Mouse (Mus musculus): ENCODE data around the gene Eef2. TPM values are rescaled to one million over a fixed set of nuclear protein-coding genes. Genes with fewer than 3 reads are reported as not detected.

Gene Eef2
- total and polyA plus RNA-seq, 2 experiments from 2014 or later: 485 to 2,175 TPM

DNA sequence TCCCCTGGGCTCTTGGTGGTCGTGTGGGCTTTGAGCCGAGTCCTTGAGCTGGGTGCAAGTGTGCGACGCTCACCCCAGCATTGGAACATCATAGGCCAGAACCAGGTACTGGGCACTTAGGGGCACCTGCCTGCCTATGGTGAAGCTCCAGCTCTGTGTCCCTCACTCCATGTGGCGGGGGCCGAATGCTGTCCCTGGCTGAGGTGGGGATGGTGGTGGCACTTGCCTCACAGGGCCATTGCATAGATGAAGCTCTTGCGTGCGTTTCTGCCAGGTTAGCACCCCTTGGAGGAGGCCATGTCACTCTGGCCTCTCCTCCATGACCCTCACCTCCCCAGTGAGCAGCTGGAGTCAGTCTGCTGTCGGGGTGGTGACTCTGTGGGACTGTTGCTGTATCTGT, 10.7 kb downstream of the Eef2 start:
- H3K4me3 ChIP-seq (ENCODE audit: low read depth, low read length): no peak overlapping the region
- peaks cover 42% of the 10 kb centered on the region for H3K36me3 ChIP-seq (ENCODE audit: insufficient read depth)
- H3K4me2 ChIP-seq (ENCODE audit: low read depth): no peak overlapping the region
- ATAC-seq (no peak), DNase-seq (no peak)
- WGBS: 95% methylated on average over 9 of the region's 9 CpGs
- no peaks in the 10 kb centered on the region for H3K9me3 ChIP-seq (ENCODE audit: low read length)
- H3K4me1 ChIP-seq (ENCODE audit: insufficient read depth): peaks cover 10% of the 10 kb centered on the region
- H3K27ac ChIP-seq (ENCODE audit: low read depth, low read length): no peak overlapping the region
- H3K27me3 ChIP-seq (ENCODE audit: insufficient read depth, low read length): no peaks in the 10 kb centered on the region
- no peak for TF ChIP-seq CTCF (IDR thresholded peaks at IDR 0.05; ENCODE audit: low read depth)
- H3K9ac ChIP-seq: no peak overlapping the region

DNA sequence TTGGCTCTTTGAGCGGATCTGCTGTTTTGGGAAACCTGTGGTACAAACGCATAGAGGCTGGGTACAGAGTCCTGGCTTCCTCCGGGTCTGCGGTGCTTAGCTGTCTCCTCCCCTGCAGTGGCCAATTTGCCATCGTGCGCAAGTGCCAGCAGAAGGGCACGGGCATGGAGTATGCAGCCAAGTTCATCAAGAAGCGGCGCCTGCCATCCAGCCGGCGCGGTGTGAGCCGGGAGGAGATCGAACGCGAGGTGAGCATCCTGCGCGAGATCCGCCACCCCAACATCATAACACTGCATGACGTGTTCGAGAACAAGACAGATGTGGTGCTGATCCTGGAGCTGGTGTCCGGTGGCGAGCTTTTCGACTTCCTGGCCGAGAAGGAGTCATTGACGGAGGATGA, 13.4 kb downstream of the Eef2 start:
- Histone ChIP-seq H3K36me3 (ENCODE audit: insufficient read depth) (peaks cover 29% of the 10 kb centered on the region), H3K9me3 (ENCODE audit: low read length) (no peaks in the 10 kb centered on the region), H3K4me2 (ENCODE audit: low read depth) (no peak overlapping the region), H3K27ac (ENCODE audit: low read depth, low read length) (no peak overlapping the region), H3K4me3 (ENCODE audit: low read depth, low read length) (no peak overlapping the region), H3K27me3 (ENCODE audit: insufficient read depth, low read length) (0 out of 2 replicates have a peak, but pooled peaks cover 7% of the 10 kb centered on the region), H3K4me1 (ENCODE audit: insufficient read depth) (peaks cover 11% of the 10 kb centered on the region), H3K9ac (no peak overlapping the region)
- WGBS: 83% methylated on average over 26 of the region's 26 CpGs
- no peak for TF ChIP-seq CTCF (IDR thresholded peaks at IDR 0.05; ENCODE audit: low read depth)
- DNase-seq (no peak), ATAC-seq (no peak)

DNA sequence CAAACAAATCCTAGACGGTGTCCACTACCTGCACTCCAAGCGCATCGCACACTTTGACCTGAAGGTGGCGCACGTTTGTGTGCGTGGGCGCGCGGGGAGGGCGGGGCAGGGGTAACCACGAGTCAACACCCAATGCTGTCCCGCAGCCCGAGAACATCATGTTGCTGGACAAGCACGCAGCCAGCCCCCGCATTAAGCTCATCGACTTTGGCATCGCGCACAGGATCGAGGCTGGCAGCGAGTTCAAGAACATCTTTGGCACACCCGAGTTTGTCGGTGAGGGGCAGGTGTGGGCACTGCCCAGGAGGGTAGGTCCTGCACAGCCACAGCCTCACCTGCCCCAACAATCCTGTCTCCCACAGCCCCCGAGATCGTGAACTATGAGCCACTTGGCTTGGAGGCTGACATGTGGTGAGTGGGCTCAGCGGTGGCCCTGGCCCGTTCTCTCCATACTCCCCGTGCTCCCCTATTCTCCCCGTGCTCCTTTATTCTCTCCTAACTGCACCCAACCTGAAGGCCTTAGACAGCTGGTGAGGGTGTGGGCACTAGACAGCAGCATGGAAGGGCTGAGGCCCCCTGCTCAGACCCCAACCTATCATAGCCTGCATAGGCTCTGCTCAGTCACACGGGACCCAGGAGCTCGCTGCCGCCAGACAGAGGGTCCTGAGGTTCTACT, 13.9 kb downstream of the Eef2 start:
- Histone ChIP-seq H3K4me1 (ENCODE audit: insufficient read depth) (peaks cover 11% of the 10 kb centered on the region), H3K4me3 (ENCODE audit: low read depth, low read length) (no peak overlapping the region), H3K9ac (no peak overlapping the region), H3K9me3 (ENCODE audit: low read length) (no peaks in the 10 kb centered on the region), H3K36me3 (ENCODE audit: insufficient read depth) (peaks cover 23% of the 10 kb centered on the region), H3K4me2 (ENCODE audit: low read depth) (no peak overlapping the region), H3K27ac (ENCODE audit: low read depth, low read length) (no peak overlapping the region), H3K27me3 (ENCODE audit: insufficient read depth, low read length) (peaks cover 12% of the 10 kb centered on the region; the same call in 1 of the 2 replicates)
- no peak for DNase-seq
- no peak for ATAC-seq
- WGBS: 71% methylated on average over 31 of the region's 31 CpGs
- peak; percentile 62 for TF ChIP-seq CTCF (IDR thresholded peaks at IDR 0.05; ENCODE audit: low read depth)

- TF ChIP-seq CTCF (IDR thresholded peaks at IDR 0.05; ENCODE audit: low read depth): peak; percentile 45
- H3K9ac ChIP-seq: no peak overlapping the region
- peaks cover 15% of the 10 kb centered on the region; the same call in 1 of the 2 replicates for H3K27me3 ChIP-seq (ENCODE audit: insufficient read depth, low read length)
- WGBS: 64% methylated on average over 6 of the region's 6 CpGs
- H3K4me1 ChIP-seq (ENCODE audit: insufficient read depth): peaks cover 11% of the 10 kb centered on the region
- DNase-seq (no peak), ATAC-seq (no peak)
- no peak overlapping the region for H3K4me2 ChIP-seq (ENCODE audit: low read depth)
- no peak overlapping the region for H3K27ac ChIP-seq (ENCODE audit: low read depth, low read length)
- no peaks in the 10 kb centered on the region for H3K9me3 ChIP-seq (ENCODE audit: low read length)
- no peak overlapping the region for H3K4me3 ChIP-seq (ENCODE audit: low read depth, low read length)
- peaks cover 19% of the 10 kb centered on the region; the same call in 1 of the 2 replicates for H3K36me3 ChIP-seq (ENCODE audit: insufficient read depth)
Measured at GRCm38 (mm10) chr10:81190912-81191321, 14.5 kb downstream of the Eef2 start.

DNA sequence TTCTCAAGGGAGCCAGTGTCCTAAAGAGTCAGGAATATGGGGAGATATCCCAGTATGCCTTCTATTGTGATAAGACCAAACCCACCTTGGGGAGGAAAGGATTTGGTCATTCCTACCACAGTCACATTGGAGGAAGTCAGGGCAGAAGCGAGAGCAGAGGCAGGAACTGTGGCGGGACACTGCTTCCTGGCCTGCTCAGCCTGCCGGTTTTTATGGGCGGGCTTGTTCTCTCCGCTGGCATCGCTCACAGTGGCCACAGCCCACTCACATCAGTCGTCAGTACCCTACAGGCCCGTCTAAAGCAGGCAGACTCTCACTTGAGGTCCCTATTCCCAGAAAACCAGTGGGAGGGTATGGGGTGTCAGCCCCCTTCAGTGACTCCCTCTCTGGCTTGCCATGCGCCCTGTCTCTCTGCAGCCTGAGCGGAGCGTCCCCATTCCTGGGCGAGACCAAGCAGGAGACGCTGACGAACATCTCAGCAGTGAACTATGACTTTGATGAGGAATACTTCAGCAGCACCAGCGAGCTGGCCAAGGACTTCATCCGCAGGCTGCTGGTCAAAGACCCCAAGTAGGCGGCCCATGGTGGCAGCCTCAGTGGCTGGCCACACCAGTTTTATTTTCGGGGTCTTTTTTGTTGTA, 15.0 kb downstream of the Eef2 start:
- H3K36me3 ChIP-seq (ENCODE audit: insufficient read depth): peaks cover 19% of the 10 kb centered on the region; the same call in 1 of the 2 replicates
- peaks cover 11% of the 10 kb centered on the region for H3K4me1 ChIP-seq (ENCODE audit: insufficient read depth)
- H3K9me3 ChIP-seq (ENCODE audit: low read length): no peaks in the 10 kb centered on the region
- H3K27ac ChIP-seq (ENCODE audit: low read depth, low read length): peak overlapping the region; percentile 96; the same call in 1 of the 2 replicates
- 91% methylated on average over 18 of the region's 18 CpGs for WGBS
- peaks cover 16% of the 10 kb centered on the region; the same call in 1 of the 2 replicates for H3K27me3 ChIP-seq (ENCODE audit: insufficient read depth, low read length)
- no peak for ATAC-seq
- DNase-seq: no peak
- peak overlapping the region; percentile 95; the same call in 1 of the 2 replicates for H3K4me2 ChIP-seq (ENCODE audit: low read depth)
- no peak overlapping the region for H3K4me3 ChIP-seq (ENCODE audit: low read depth, low read length)
- no peak for TF ChIP-seq CTCF (IDR thresholded peaks at IDR 0.05; ENCODE audit: low read depth)
- H3K9ac ChIP-seq: no peak overlapping the region; the same call in 1 of the 2 replicates

- H3K4me3 ChIP-seq (ENCODE audit: low read depth, low read length): peak overlapping the region; percentile 57
- H3K9ac ChIP-seq: peak overlapping the region; percentile 54
- peak; percentile 96 for DNase-seq
- peak overlapping the region; percentile 95 for H3K4me2 ChIP-seq (ENCODE audit: low read depth)
- ATAC-seq: peak; percentile 93
- TF ChIP-seq CTCF (IDR thresholded peaks at IDR 0.05; ENCODE audit: low read depth): peak; percentile 40; the same call in 1 of the 2 replicates
- H3K27me3 ChIP-seq (ENCODE audit: insufficient read depth, low read length): peaks cover 16% of the 10 kb centered on the region; the same call in 1 of the 2 replicates
- H3K9me3 ChIP-seq (ENCODE audit: low read length): no peaks in the 10 kb centered on the region
- peaks cover 13% of the 10 kb centered on the region; the same call in 1 of the 2 replicates for H3K36me3 ChIP-seq (ENCODE audit: insufficient read depth)
- peak overlapping the region; percentile 96 for H3K27ac ChIP-seq (ENCODE audit: low read depth, low read length)
- H3K4me1 ChIP-seq (ENCODE audit: insufficient read depth): peaks cover 11% of the 10 kb centered on the region
- 2% methylated on average over 86 of the region's 93 CpGs for WGBS
Measured at GRCm38 (mm10) chr10:81192270-81192967, 16.0 kb downstream of the Eef2 start.
